Mouse (Mus musculus): ENCODE measurements around the gene Olfr731. TPM values are rescaled to one million over a fixed set of nuclear protein-coding genes. Genes with fewer than 3 reads are reported as not detected.

Olfr731 gene
- total RNA-seq (2021), result not detected
- long read RNA-seq, experiment 1, result 0 reads
- long read RNA-seq, experiment 2, result 0 reads

- no peak for DNase-seq
- intact Hi-C loops (cut with DNase I; ENCODE audit: low total_unique reads), result no loop called here
Observed at GRCm38 (mm10) chr14:50241766-50242165, at the start of gene Olfr731. TSS of gene Olfr731 (minus strand) at chr14:50241866.

- no peak for DNase-seq
- intact Hi-C loops (cut with DNase I; ENCODE audit: low total_unique reads), result no loop called here
Observed at GRCm38 (mm10) chr14:50284106-50284505, 42.4 kb upstream of the Olfr731 start, which contains the start of gene Olfr732. TSS of gene Olfr732 (minus strand) at chr14:50284206.

- intact Hi-C loops (cut with DNase I; ENCODE audit: low total_unique reads), result no loop called here
- no peak for DNase-seq
Observed at GRCm38 (mm10) chr14:50188098-50188497, 53.6 kb downstream of the Olfr731 start, which contains the start of gene Olfr730. TSS of gene Olfr730 (minus strand) at chr14:50188198.

Other genes starting within 250 kb of the Olfr731 start
- gene Olfr725, start 201.5 kb downstream of the Olfr731 start, total RNA-seq (2021), result not detected
- not detected for gene Olfr726, start 150.9 kb downstream of the Olfr731 start, total RNA-seq (2021)
- gene Olfr727, start 118.7 kb downstream of the Olfr731 start, total RNA-seq (2021), result not detected
- not detected for gene Olfr728, start 99.2 kb downstream of the Olfr731 start, total RNA-seq (2021)
- gene Olfr729, start 89.0 kb downstream of the Olfr731 start, total RNA-seq (2021), result not detected
- gene Olfr730, start 53.7 kb downstream of the Olfr731 start, total RNA-seq (2021), result not detected
- gene Olfr732, start 42.3 kb upstream of the Olfr731 start, total RNA-seq (2021), result not detected
- not detected for gene Olfr733, start 59.7 kb upstream of the Olfr731 start, total RNA-seq (2021)
- gene Olfr734, start 84.9 kb upstream of the Olfr731 start, total RNA-seq (2021), result not detected
- not detected for gene Olfr735, start 107.0 kb upstream of the Olfr731 start, total RNA-seq (2021)
- gene Tlr11, start 116.0 kb upstream of the Olfr731 start, total RNA-seq (2021), result not detected
- gene Olfr736, start 139.3 kb upstream of the Olfr731 start, total RNA-seq (2021), result not detected
- not detected for gene Olfr738, start 165.7 kb upstream of the Olfr731 start, total RNA-seq (2021)
- not detected for gene Olfr739, start 176.8 kb upstream of the Olfr731 start, total RNA-seq (2021)
- gene Olfr740, start 203.7 kb upstream of the Olfr731 start, total RNA-seq (2021), result not detected
- gene Olfr741, start 230.9 kb upstream of the Olfr731 start, total RNA-seq (2021), result not detected